Mouse (Mus musculus) limb, embryonic 12.5 days (tissue): ENCODE results near the gene Meox2. TPM values are rescaled to one million over a fixed set of nuclear protein-coding genes. Genes with fewer than 3 reads are reported as not detected.

Source experiments
- ATAC-seq: fragments of 200-750 bp; cut with Nextera tagmentation; 2 replicates; pipeline ENCODE4 v1.8.0; 2017; ENCODE audit warnings: low read depth, moderate TSS enrichment; ENCODE audit not compliant: insufficient number of reproducible peaks, insufficient read depth, low FRiP score, low TSS enrichment
- H3K27ac ChIP-seq: fragments of 300-500 bp; sonication (generic); 2 replicates; pipeline ENCODE4 v1.5.1; 2016; ENCODE audit warnings: mild to moderate bottlenecking, moderate library complexity
- H3K27me3 ChIP-seq: fragments of 300-500 bp; sonication (generic); 2 replicates; pipeline ENCODE4 v1.6.1; 2016; ENCODE audit warnings: mild to moderate bottlenecking, moderate library complexity
- H3K36me3 ChIP-seq: fragments of 300-500 bp; sonication (generic); 2 replicates; pipeline ENCODE4 v1.6.1; 2016; ENCODE audit warnings: mild to moderate bottlenecking, moderate library complexity
- H3K4me1 ChIP-seq: fragments of 300-500 bp; sonication (generic); replicated peaks from 2 replicates; pipeline ENCODE4 v1.6.1; 2016
- H3K4me2 ChIP-seq: fragments of 300-500 bp; sonication (generic); 2 replicates; pipeline ENCODE4 v1.6.1; 2016; ENCODE audit warnings: mild to moderate bottlenecking, moderate library complexity
- H3K4me3 ChIP-seq: fragments of 300-500 bp; sonication (generic); replicated peaks from 2 replicates; pipeline ENCODE4 v1.5.1; 2016; ENCODE audit warnings: mild to moderate bottlenecking
- H3K9ac ChIP-seq: fragments of 300-500 bp; sonication (generic); replicated peaks from 2 replicates; pipeline ENCODE4 v1.6.1; 2016; ENCODE audit warnings: mild to moderate bottlenecking, moderate library complexity
- H3K9me3 ChIP-seq: fragments of 300-500 bp; sonication (generic); 2 replicates; pipeline ENCODE4 v1.6.1; 2016; ENCODE audit warnings: mild to moderate bottlenecking, moderate library complexity
- WGBS: fragments of 180-500 bp; shearing (Covaris S2); methylation state at CpG from one replicate; pipeline ENCODE4 v1.1.7; 2016; 5-methylcytosine and 5-hydroxymethylcytosine counted together
- polyA plus RNA-seq: library from polyadenylated mRNA; unstranded; fragments of >200 nt; fragmentation: Nextera tagmentation; extraction: Ambion mirVana; gene quantifications from 2 replicates; pipeline ENCODE4 v1.2.1, GENCODE M21; 2016

The Meox2 gene
- polyA plus RNA-seq, 1 experiment from 2014 or later = 66.5 TPM

- Histone ChIP-seq H3K4me2 (no peak overlapping the region), H3K9me3 (no peaks in the 10 kb centered on the region), H3K4me3 (no peak overlapping the region), H3K9ac (no peak overlapping the region), H3K27me3 (no peaks in the 10 kb centered on the region), H3K27ac (no peak overlapping the region), H3K4me1 (peaks cover 5% of the 10 kb centered on the region; the same call in 1 of the 2 replicates), H3K36me3 (no peaks in the 10 kb centered on the region; the same call in 1 of the 2 replicates)
- ATAC-seq = no peak
- WGBS = 38% methylated on average over 2 of the region's 2 CpGs
These were observed 15.4 kb downstream of the Meox2 start for GRCm38 (mm10) chr12:37123763-37124162.

- Histone ChIP-seq H3K27ac (no peak overlapping the region), H3K4me2 (no peak overlapping the region), H3K9ac (no peak overlapping the region), H3K36me3 (no peaks in the 10 kb centered on the region), H3K27me3 (no peaks in the 10 kb centered on the region), H3K4me1 (peaks cover 3% of the 10 kb centered on the region; the same call in 1 of the 2 replicates), H3K9me3 (no peaks in the 10 kb centered on the region), H3K4me3 (no peak overlapping the region)
- WGBS = 10% methylated on average over 3 of the region's 3 CpGs
- no peak for ATAC-seq
These were observed 33.9 kb downstream of the Meox2 start for GRCm38 (mm10) chr12:37142080-37142703.

DNA sequence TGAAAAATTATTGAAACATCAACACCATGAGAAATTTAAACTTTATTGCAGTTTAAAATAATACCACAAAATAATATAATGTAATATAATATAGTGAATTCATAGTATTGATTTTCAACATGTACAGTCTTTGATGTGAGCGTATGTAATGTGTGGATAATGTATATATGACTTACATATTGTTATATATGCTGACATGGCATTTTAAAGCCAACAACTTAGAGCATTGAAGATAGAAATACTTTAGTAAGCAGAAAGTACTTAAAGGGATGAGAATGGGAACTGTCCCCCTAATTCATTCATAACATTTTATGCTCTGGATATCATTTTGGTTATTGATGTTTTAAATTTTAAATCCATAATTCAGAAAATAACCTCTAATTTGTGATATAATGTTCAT lies 35.5 kb downstream of the Meox2 start:
- peaks cover 3% of the 10 kb centered on the region; the same call in 1 of the 2 replicates for H3K4me1 ChIP-seq
- no peaks in the 10 kb centered on the region for H3K36me3 ChIP-seq
- no peak overlapping the region for H3K27ac ChIP-seq
- 90% methylated on average over 1 of the region's 1 CpGs for WGBS
- H3K27me3 ChIP-seq = no peaks in the 10 kb centered on the region
- H3K9me3 ChIP-seq = no peaks in the 10 kb centered on the region
- no peak overlapping the region for H3K4me2 ChIP-seq
- no peak overlapping the region for H3K9ac ChIP-seq
- no peak overlapping the region for H3K4me3 ChIP-seq
- ATAC-seq = no peak

DNA sequence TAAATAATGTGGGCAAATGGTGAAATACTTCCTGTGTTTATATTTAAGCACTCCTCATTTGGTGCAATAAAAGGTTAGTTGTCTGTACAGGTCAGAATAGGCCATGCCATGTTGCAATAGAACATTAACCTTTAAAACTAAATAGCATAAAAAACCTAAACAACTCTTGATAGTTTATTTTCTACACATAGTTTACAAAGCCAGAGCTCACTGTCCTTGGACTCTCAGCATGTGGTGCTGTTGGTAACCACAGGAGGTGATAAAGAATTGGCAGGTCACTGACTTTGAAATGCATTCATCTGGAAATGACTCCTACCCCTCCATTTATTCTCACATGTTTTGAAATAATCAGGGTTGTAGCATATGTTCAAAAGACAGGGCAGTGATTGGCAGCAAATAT lies 59.4 kb downstream of the Meox2 start:
- Histone ChIP-seq H3K4me1 (no peaks in the 10 kb centered on the region), H3K4me2 (no peak overlapping the region), H3K36me3 (peaks cover 2% of the 10 kb centered on the region; the same call in 1 of the 2 replicates), H3K9ac (no peak overlapping the region), H3K4me3 (no peak overlapping the region), H3K9me3 (no peaks in the 10 kb centered on the region), H3K27me3 (no peaks in the 10 kb centered on the region), H3K27ac (no peak overlapping the region)
- ATAC-seq = no peak

DNA sequence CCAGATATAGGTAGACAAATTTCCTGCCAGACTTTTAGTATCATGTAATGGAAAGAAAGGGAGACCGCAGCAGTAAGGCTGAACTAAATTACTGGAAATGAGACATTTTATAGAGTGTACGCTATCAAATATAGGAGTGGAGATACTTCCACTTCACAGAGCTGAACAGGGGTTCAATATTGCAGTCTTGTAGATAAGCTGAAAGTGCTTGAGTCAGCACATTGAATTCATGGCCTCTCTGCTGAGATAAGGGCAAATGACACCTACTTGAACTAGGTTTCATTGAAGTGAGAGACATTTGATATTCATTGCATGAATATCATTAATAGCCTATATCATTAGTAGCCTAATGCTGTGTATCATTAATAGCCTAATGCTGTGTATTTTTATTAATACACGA lies 65.0 kb downstream of the Meox2 start:
- ATAC-seq = no peak
- H3K4me1 ChIP-seq = 0 out of 2 replicates have a peak, but pooled peaks cover 4% of the 10 kb centered on the region
- peaks cover 2% of the 10 kb centered on the region; the same call in 1 of the 2 replicates for H3K36me3 ChIP-seq
- no peak overlapping the region for H3K4me2 ChIP-seq
- 91% methylated on average over 3 of the region's 3 CpGs for WGBS
- no peak overlapping the region for H3K27ac ChIP-seq
- H3K4me3 ChIP-seq = no peak overlapping the region
- H3K27me3 ChIP-seq = no peaks in the 10 kb centered on the region
- H3K9ac ChIP-seq = no peak overlapping the region
- H3K9me3 ChIP-seq = no peaks in the 10 kb centered on the region

- H3K4me1 ChIP-seq = no peaks in the 10 kb centered on the region
- no peak for ATAC-seq
- no peak overlapping the region for H3K4me3 ChIP-seq
- H3K36me3 ChIP-seq = no peaks in the 10 kb centered on the region
- no peaks in the 10 kb centered on the region for H3K27me3 ChIP-seq
- no peaks in the 10 kb centered on the region for H3K9me3 ChIP-seq
- no peak overlapping the region for H3K9ac ChIP-seq
- no peak overlapping the region for H3K27ac ChIP-seq
- H3K4me2 ChIP-seq = no peak overlapping the region
These were observed 75.3 kb downstream of the Meox2 start for GRCm38 (mm10) chr12:37183689-37184088.

DNA sequence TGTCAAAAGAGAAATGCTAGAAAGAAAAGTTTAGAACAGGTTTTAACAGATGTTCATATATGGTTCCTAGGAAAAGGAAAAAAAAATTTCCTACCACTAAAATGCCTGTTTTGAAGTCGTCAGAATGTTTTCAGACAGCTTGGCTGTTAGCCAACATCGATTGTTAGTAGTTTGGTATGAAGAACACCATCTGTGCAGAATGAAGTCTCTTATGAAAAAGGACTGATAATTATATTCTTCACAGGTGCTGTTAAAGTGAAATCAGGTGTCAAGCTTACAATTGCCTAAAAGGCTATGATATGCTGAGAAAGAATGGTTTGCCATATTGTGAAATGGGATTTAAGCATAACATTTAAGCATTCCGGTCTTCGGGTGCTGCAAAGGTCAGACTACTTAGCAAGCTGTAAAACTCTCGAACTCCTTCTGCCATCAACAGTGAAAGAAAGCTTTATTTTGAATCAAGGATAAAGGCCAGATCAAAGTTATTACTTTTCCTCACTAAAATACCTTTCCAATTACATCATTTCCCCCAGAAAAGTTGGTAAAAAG lies 80.7 kb downstream of the Meox2 start:
- H3K36me3 ChIP-seq = no peaks in the 10 kb centered on the region
- no peak overlapping the region for H3K4me3 ChIP-seq
- H3K4me1 ChIP-seq = peaks cover 6% of the 10 kb centered on the region; the same call in 1 of the 2 replicates
- WGBS = 21% methylated on average over 5 of the region's 5 CpGs
- no peaks in the 10 kb centered on the region for H3K27me3 ChIP-seq
- H3K27ac ChIP-seq = no peak overlapping the region
- no peak overlapping the region for H3K4me2 ChIP-seq
- H3K9ac ChIP-seq = no peak overlapping the region
- no peaks in the 10 kb centered on the region for H3K9me3 ChIP-seq
- ATAC-seq = no peak

Other genes with a start within 250 kb of the Meox2 start
- gene Agmo, start 133.1 kb downstream of the Meox2 start, polyA plus RNA-seq = 0.31 and 0.46 TPM in 2 replicates